Mouse (Mus musculus) urinary bladder, postnatal 4 days (tissue): ENCODE results near the gene Fam163b.

Source experiments
- DNase-seq, 2 experiments: peaks; one replicate each; pipeline ENCODE4 v3.0.0; 2021 to 2022; ENCODE audit warnings: low spot score in 2 of 2

Gene Fam163b

DNA sequence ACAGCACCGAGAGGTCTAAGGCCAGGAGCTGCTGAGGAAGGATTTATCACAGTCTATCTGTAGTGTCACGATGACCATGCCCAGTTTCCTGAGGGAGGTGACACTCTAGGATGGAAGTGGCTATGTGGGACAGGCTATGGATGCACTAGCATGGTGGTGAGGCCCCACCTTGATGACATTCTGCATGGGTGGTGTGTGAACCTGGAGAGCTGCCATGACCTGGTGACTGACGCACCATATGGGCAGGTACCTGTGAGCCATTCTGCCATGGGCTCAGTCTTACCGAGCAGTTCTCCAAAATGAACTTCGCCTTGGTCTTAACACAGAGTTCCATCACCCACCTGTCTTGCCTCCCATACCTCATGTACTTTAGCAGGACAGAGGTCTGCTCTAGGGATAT, 54.7 kb downstream of the Fam163b start:
- no peak for DNase-seq

DNA sequence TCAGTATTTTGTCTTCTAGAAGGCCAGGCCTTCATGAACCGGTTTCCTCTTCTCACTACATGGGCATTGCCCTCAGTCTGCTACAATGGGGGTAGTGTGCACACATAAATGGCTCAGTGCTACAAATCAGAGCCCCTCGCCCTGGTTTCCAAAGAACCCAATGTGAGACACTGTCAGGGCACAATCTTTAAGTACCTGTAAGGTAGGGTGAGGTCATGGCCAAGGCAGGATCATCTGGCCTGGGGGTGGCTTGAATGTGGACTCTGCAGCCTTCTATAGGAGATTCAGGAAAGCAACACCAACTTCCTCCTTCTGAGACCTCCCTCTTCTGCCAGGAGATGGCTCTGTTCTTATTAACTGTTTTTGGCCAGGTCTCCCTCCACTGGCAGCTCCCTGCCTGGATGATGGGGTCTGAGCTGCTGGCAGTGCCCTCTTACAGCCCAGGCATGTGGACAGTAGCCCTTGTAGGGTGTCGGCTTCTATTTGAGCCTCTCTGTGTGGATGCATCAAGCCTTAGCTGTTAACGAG, 55.7 kb downstream of the Fam163b start:
- no peak for DNase-seq

DNA sequence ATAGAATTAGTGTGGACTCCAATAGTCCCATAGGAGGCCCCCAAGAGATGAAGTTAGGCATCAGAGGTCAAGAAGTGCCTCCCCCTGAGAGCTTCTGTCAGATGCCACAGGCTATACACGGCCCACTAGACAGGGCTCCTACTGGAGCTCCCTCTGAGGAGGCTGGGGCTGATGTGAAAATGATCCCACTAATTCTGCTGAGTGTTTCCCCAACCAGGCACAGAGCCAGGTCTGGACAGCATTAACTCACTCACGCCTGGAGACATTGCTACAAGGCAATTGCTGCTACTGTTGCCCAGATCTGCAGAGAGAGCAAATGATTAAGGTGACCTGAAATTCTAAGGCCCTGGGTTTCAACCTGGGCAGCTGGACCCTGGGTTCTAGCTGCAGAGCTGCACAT, 56.5 kb downstream of the Fam163b start:
- no peak for DNase-seq

DNA sequence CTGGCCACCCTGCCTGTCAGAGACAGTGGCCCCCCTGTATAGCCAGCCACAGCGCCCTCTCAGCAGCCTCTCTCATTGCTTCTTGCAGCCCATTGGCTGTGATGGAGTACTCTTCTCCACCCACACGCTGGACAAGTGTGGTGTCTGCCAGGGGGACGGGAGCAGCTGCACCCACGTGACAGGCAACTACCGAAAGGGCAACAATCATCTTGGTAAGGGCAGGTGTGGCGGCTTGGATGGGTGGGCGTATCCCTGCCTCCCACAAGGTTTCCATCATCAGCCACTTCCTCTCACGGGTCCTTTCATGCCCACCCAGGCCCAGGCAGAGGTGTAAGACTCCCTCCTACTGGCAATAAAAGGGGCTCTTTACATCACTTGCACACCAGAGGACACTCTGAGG, 57.3 kb downstream of the Fam163b start:
- no peak for DNase-seq

DNA sequence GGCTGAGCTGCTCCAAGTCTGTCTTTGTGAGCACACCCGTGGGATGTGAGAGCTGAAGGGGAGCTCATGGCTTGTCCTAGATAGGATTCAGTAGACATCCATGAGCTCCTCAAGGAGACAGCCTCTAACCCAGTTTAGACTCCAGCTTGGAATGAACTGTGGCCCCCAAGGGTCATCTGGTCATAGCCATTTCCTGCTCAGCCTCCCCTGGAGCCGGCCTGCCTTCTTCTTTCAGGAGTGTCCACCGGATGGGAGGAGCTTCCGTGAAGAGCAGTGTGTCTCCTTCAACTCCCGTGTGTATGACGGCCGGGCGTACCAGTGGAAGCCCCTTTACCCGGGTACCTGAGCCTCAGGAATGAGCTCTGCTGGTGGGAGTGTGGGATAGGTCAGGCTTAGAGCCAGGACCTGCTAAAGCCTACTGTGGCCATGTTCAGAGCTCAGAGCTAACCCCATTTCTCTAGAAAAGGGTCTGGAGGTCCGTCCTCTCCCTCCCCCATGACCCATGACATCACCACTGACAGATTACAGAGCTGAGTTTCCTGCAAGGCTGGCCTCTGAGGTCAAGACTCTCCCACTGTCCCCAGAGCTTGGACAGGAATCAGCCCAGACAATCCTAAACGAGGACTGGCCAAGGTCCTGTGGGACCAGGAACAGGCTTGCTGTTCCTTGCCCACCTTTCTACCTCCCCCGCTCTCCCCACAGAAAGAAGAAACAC, 58.4 kb downstream of the Fam163b start:
- no peak for DNase-seq

DNA sequence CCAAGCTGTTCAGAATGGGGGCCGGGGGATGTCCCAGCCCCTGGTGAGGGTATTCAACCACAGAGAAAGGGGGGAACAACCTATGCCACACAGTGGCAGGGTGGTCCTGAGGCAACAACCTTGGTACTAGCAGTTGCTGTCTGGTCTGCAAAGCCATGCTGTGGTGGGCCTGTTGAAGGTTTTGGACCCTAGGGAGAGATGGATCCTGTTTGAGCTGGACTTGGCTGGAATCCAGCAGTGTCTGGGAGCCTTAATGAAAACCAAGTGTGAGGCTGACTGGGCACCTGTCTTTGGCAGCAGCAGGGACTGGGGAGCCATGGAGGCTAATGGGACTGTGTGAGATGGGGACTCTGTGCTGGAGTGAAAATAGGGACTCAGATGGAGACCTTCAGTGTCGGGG, 62.6 kb downstream of the Fam163b start:
- no peak for DNase-seq

DNA sequence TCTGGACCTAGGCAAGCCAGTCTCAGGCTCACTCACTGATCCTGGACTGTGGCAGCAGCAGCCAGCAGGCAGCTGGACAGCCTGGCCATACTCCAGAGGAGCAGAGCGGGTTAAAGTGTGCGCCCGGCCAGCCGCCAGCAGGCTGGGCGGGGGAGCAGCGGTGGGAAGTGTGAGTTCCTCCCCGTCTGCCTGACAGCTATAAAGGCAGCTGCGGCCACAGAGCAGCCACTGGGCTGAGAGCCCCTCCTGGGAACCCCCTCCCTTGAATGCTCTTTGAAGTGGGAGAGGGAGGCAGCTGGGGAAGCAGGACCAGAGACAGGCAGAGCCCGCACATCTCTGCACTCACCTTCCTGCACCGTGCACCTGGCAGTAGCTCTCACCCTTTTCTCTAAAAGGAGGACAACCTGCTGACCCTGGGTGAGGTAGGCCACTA, 63.1 kb downstream of the Fam163b start, which contains the start of gene Adamtsl2:
Gene Adamtsl2 (plus strand): TSS at position 228 of the 433 bp plus-strand sequence.
- DNase-seq: peak; percentile 83 to 85

DNA sequence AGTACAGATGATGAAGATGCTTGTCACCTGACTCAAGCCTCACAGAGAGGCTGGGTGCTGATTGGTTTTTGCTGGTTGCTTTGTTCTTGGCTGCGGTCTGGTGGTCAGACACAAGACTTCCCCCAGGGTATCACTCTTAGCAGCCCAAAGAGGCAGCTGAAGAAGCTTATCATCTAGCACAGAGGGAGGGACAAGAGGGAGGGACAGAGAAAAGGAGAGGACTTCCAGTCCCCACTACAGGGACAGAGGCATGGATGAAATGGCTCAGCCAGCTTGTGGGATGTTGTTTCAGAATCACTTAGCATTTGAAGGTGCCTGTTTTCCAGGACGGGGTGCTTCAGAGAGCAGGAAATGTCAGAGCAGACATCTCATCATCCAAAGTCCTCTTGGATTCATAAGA, 64.0 kb downstream of the Fam163b start:
- no peak for DNase-seq

DNA sequence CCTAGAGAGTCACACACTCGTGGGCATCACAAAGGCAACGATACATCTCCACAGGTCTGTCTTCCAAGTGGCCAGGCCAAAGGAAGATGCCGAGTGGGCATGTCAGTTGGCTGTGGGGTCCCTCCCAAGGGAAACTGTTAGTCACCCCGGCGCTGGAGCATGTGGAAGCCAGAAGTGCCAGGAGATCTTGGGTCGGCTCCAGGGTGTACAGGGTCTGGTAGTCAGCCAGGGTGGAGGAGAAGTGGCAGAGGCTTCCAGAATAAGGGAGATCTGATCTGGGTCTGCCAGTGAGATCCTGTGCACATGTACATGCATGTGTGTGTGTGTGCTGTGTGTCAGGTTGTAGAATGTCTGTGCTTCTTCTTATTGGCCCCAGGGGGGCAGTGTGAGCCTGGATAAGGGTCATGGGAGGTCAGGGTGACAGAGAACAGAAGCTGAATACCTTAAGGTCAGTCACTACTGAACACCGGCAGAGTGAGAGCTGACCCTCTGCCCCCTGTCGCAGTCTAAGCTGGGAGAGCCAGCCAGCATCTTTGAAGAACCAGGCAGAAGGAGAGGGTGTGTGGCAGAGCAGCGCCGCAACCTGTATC, 64.5 kb downstream of the Fam163b start:
- no peak for DNase-seq

DNA sequence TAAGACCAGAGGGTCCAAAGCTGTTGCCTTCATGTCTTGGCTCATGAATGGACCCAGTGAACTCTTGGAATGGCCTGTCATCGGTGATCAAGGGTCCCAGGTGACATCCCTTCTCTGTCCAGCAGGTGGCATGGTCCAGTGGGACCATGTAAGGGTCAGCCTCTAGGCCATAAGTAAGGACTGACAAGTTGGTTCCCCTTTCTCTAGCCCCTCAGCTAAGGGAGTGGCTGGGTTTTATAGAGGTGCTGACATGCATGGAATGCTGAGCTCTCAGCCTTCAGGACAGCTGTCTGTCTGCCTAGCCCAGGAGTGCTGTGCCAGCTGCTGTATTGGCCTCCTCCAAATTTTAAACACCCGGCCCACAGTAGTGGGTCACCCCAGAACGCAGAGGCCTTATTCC, 66.8 kb downstream of the Fam163b start:
- DNase-seq: no peak

DNA sequence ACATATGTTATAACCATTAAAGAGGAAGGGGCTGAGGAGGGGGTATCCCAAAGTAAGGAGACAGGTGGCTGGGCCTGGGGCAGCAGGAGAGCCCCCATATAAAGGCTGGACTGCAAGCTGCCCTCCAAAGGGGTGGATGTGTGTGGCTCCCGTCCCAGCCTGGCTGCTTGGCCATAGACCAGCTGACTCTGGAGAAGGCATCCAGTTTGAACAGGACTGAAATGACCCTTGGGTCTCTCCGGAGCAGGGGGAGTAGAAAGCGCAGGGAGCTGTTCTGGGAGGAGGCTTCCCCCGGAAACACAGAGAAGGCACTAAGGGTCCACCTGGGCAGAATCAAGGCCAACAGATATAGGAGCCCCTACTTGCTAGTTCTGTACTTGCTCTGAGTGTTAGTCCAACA, 67.5 kb downstream of the Fam163b start:
- no peak for DNase-seq

DNA sequence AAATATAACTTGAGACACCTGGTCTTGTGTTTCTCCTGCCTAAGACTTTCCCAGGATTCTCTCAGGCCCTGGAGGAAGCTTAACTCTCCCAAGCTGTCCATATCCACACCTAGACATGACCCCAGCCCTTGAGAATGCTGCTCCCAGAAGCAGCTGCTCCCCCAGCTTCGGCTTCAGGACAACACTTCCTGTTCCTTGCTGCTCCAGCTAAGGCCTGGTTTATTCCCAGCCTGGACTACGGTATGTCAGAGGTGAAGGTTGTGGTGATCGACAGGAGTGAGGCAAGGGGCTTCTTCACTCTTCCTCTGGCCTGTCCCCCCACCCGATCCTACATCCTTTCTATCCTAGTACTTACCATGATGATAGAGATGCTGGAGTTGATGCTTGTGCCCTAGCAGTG, 68.9 kb downstream of the Fam163b start:
- no peak for DNase-seq

DNA sequence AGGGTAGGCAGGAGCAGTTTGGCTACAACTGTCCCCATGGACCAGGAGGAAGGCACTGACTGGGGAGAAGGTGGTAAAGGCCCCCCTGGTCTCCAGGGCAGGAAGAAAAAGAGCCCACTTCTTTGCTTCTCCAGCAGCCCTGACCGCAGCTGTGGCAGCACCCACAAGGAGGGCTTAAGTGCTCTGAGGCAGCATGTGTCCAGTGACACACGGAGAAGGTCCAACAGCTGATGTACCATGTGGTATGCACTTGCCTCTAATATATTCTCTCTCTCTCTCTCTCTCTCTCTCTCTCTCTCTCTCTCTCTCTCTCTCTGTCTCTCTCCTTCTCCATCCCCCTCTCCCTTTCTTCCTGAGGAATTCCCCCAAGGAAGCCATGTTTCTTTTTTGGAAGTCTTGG, 70.3 kb downstream of the Fam163b start, which contains the start of gene Mymk:
Gene Mymk (minus strand): TSS at position 202 of the 400 bp plus-strand sequence.
- DNase-seq: no peak

DNA sequence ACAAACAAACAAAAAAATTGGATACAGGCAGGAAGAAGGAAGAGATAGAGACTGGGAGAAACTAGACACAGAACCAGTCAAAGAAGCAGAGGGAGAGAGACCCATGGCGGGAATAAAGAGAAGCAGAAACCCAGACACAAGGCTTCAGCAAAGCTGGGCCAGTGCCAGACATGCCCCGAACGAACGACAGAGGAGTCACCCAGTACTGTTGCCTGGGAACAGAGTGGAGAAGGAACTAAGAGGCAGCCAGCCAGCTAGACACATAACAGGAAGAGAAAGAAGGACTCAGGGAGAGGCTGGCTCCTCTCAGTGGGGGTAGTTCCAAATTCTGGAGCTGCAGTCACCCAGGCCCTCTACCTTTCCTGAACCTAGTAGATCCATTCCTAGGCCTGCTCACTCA, 71.2 kb downstream of the Fam163b start:
- peak in 1 of 2 experiments; percentile 59 for DNase-seq

DNA sequence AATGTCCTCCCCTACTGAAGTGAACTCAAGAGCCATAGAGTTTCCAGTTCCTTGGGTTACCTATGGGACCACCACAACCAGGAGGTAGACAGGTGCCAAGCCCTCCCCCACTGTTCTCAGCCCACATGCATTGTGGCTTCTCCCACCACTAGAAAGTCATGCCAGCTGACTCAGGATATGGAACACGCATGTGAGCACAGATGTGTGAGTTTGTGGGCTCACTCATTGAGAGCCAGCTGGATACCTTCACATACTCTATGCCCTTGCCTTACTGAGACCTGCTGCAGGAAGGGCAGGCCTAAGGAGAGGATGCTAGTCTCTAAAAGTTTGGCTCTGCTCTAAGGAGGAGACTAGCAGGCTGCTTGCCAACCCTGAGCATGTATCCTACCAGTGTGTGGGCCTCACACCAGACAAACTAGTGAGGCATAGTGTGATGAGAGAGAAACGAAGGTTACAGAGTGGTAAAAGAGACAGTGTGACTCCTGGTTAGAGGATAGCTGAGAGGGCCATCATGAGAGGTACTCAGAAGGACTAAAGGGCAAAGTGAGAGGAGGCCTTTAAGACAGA, 72.0 kb downstream of the Fam163b start:
- DNase-seq: no peak

DNA sequence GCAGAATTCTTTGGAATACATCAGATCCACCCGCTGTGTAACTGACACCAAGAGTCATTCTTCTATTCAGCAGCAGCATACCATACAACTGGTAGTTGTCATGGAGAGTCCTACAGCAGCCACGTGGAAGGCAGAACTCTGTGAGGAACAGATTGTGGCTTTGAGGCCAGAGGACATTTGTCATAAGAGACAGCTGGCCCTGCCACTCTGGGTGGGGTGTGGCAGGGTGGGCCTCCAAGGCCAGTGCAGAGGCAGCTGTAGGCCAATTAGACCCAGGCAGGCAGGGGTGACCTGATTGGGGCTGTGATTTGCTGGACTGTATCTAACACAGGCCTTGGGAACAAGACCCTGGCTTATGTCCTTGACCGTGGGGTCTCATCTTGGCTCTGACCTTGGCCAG, 72.6 kb downstream of the Fam163b start:
- DNase-seq: no peak

DNA sequence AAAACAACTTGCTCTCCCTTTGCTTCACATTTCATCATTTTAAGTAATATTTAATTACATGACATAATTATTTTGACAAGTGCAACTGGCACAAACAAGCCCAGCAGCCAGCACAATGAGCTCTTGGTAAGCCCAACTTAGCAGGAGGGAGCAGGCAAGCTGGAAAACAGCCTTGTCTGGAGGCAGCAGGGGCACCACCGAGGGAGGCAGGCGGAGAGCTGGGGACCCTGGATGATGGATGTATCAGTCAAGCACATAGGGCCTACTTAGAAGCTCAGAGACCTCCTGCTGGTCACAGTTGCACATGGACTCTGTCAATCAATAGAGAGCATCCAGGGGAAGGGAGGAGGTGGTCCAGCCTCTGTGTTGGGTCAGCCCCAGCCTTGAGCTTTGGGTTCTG, 74.3 kb downstream of the Fam163b start:
- DNase-seq: no peak

DNA sequence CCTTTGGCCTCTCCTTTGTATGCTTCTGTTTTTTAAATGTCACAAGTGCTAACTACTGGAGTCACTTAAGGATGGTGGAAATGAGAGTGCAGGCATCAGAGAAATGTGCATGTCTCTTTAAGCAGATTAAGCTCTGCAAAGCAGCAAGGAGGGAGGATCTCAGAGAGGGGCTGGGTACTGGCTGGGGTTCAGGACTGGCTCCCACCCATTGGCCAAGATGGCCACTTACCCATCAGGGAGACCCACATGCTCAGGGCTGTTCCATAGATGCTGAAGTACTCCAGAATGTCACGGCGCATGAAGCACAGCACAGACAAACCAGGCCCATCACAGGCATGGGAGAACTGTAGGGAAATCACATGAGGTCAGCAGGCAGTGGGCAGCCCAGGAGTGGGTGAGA, 75.2 kb downstream of the Fam163b start:
- no peak for DNase-seq
